Mouse (Mus musculus): ENCODE measurements at regions not wholly inside any gene's neighbourhood (a gene's known extent, or its start where the extent isn't known, plus 50 kb on each side); places are given as distances from the start of the nearest gene placed in this dataset.

GRCm38 (mm10) chr10:16866914-16867313 is 856.1 kb upstream of the Cited2 start:
- no peak for ATAC-seq (ENCODE audit: insufficient read depth, low FRiP score, low TSS enrichment)

GRCm38 (mm10) chr10:16874131-16874530 is 848.9 kb upstream of the Cited2 start:
- DNase-seq (ENCODE audit: low spot score), result no peak
- Histone ChIP-seq H3K4me3 (ENCODE audit: low read depth, low read length) (no peak overlapping the region), H3K4me1 (ENCODE audit: control insufficient read depth, insufficient read depth, low read length) (no peaks in the 10 kb centered on the region), H3K27me3 (ENCODE audit: control insufficient read depth, insufficient read depth, low read length) (no peaks in the 10 kb centered on the region), H3K36me3 (ENCODE audit: control insufficient read depth, insufficient read depth, low read length) (no peaks in the 10 kb centered on the region), H3K9ac (ENCODE audit: low read length) (no peak overlapping the region), H3K27ac (ENCODE audit: low read depth, low read length) (no peak overlapping the region), H3K9me3 (ENCODE audit: control insufficient read depth, low read length) (no peaks in the 10 kb centered on the region), H3K4me2 (ENCODE audit: low read depth) (no peak overlapping the region)
- 79% methylated on average over 3 of the region's 3 CpGs for WGBS
- no peak for ATAC-seq (ENCODE audit: insufficient read depth, low FRiP score, low TSS enrichment)

More at GRCm38 (mm10) chr10:16866914-16867313, 856.1 kb upstream of the Cited2 start:
- no peak overlapping the region for H3K4me3 ChIP-seq (ENCODE audit: low read depth, low read length)
- H3K36me3 ChIP-seq (ENCODE audit: control insufficient read depth, insufficient read depth, low read length), result no peaks in the 10 kb centered on the region
- no peak for DNase-seq (ENCODE audit: low spot score)
- WGBS, result 82% methylated on average over 2 of the region's 2 CpGs
- H3K9ac ChIP-seq (ENCODE audit: low read length), result no peak overlapping the region
- H3K9me3 ChIP-seq (ENCODE audit: control insufficient read depth, low read length), result no peaks in the 10 kb centered on the region
- H3K4me2 ChIP-seq (ENCODE audit: low read depth), result no peak overlapping the region
- H3K27me3 ChIP-seq (ENCODE audit: control insufficient read depth, insufficient read depth, low read length), result no peaks in the 10 kb centered on the region
- H3K4me1 ChIP-seq (ENCODE audit: control insufficient read depth, insufficient read depth, low read length), result no peaks in the 10 kb centered on the region
- H3K27ac ChIP-seq (ENCODE audit: low read depth, low read length), result no peak overlapping the region

GRCm38 (mm10) chr10:16878197-16878596 is 844.8 kb upstream of the Cited2 start:
- no peaks in the 10 kb centered on the region for H3K4me1 ChIP-seq (ENCODE audit: control insufficient read depth, insufficient read depth, low read length)
- H3K4me2 ChIP-seq (ENCODE audit: low read depth), result no peak overlapping the region
- no peak for ATAC-seq (ENCODE audit: insufficient read depth, low FRiP score, low TSS enrichment)
- no peak for DNase-seq (ENCODE audit: low spot score)
- H3K9me3 ChIP-seq (ENCODE audit: control insufficient read depth, low read length), result no peaks in the 10 kb centered on the region
- no peaks in the 10 kb centered on the region for H3K27me3 ChIP-seq (ENCODE audit: control insufficient read depth, insufficient read depth, low read length)
- no peak overlapping the region for H3K9ac ChIP-seq (ENCODE audit: low read length)
- no peaks in the 10 kb centered on the region for H3K36me3 ChIP-seq (ENCODE audit: control insufficient read depth, insufficient read depth, low read length)
- no peak overlapping the region for H3K4me3 ChIP-seq (ENCODE audit: low read depth, low read length)
- H3K27ac ChIP-seq (ENCODE audit: low read depth, low read length), result no peak overlapping the region

GRCm38 (mm10) chr10:16893316-16893715 is 829.7 kb upstream of the Cited2 start:
- Histone ChIP-seq H3K27ac (ENCODE audit: low read depth, low read length) (no peak overlapping the region), H3K9ac (ENCODE audit: low read length) (no peak overlapping the region), H3K4me1 (ENCODE audit: control insufficient read depth, insufficient read depth, low read length) (no peaks in the 10 kb centered on the region), H3K4me3 (ENCODE audit: low read depth, low read length) (no peak overlapping the region), H3K9me3 (ENCODE audit: control insufficient read depth, low read length) (no peaks in the 10 kb centered on the region), H3K36me3 (ENCODE audit: control insufficient read depth, insufficient read depth, low read length) (no peaks in the 10 kb centered on the region), H3K4me2 (ENCODE audit: low read depth) (no peak overlapping the region), H3K27me3 (ENCODE audit: control insufficient read depth, insufficient read depth, low read length) (no peaks in the 10 kb centered on the region)
- ATAC-seq (ENCODE audit: insufficient read depth, low FRiP score, low TSS enrichment) (no peak), DNase-seq (ENCODE audit: low spot score) (no peak)

- H3K9me3 ChIP-seq (ENCODE audit: control insufficient read depth, low read length), result no peaks in the 10 kb centered on the region
- DNase-seq (ENCODE audit: low spot score) (no peak), ATAC-seq (ENCODE audit: insufficient read depth, low FRiP score, low TSS enrichment) (no peak)
- no peak overlapping the region for H3K27ac ChIP-seq (ENCODE audit: low read depth, low read length)
- H3K4me1 ChIP-seq (ENCODE audit: control insufficient read depth, insufficient read depth, low read length), result no peaks in the 10 kb centered on the region
- H3K9ac ChIP-seq (ENCODE audit: low read length), result no peak overlapping the region
- H3K4me2 ChIP-seq (ENCODE audit: low read depth), result no peak overlapping the region
- no peak overlapping the region for H3K4me3 ChIP-seq (ENCODE audit: low read depth, low read length)
- no peaks in the 10 kb centered on the region for H3K27me3 ChIP-seq (ENCODE audit: control insufficient read depth, insufficient read depth, low read length)
- H3K36me3 ChIP-seq (ENCODE audit: control insufficient read depth, insufficient read depth, low read length), result no peaks in the 10 kb centered on the region
Measured at GRCm38 (mm10) chr10:16895332-16895731, 827.7 kb upstream of the Cited2 start.

- no peaks in the 10 kb centered on the region for H3K27me3 ChIP-seq (ENCODE audit: control insufficient read depth, insufficient read depth, low read length)
- no peaks in the 10 kb centered on the region for H3K9me3 ChIP-seq (ENCODE audit: control insufficient read depth, low read length)
- no peaks in the 10 kb centered on the region for H3K36me3 ChIP-seq (ENCODE audit: control insufficient read depth, insufficient read depth, low read length)
- no peak for ATAC-seq (ENCODE audit: insufficient read depth, low FRiP score, low TSS enrichment)
- H3K4me2 ChIP-seq (ENCODE audit: low read depth), result no peak overlapping the region
- no peak overlapping the region for H3K9ac ChIP-seq (ENCODE audit: low read length)
- H3K4me3 ChIP-seq (ENCODE audit: low read depth, low read length), result no peak overlapping the region
- no peaks in the 10 kb centered on the region for H3K4me1 ChIP-seq (ENCODE audit: control insufficient read depth, insufficient read depth, low read length)
- 82% methylated on average over 2 of the region's 2 CpGs for WGBS
- no peak for DNase-seq (ENCODE audit: low spot score)
- H3K27ac ChIP-seq (ENCODE audit: low read depth, low read length), result no peak overlapping the region
Measured at GRCm38 (mm10) chr10:16922888-16923287, 800.1 kb upstream of the Cited2 start.

GRCm38 (mm10) chr10:16923851-16924250 is 799.2 kb upstream of the Cited2 start:
- Histone ChIP-seq H3K9me3 (ENCODE audit: control insufficient read depth, low read length) (no peaks in the 10 kb centered on the region), H3K36me3 (ENCODE audit: control insufficient read depth, insufficient read depth, low read length) (no peaks in the 10 kb centered on the region), H3K9ac (ENCODE audit: low read length) (no peak overlapping the region), H3K27ac (ENCODE audit: low read depth, low read length) (no peak overlapping the region), H3K4me1 (ENCODE audit: control insufficient read depth, insufficient read depth, low read length) (no peaks in the 10 kb centered on the region), H3K27me3 (ENCODE audit: control insufficient read depth, insufficient read depth, low read length) (no peaks in the 10 kb centered on the region), H3K4me2 (ENCODE audit: low read depth) (no peak overlapping the region), H3K4me3 (ENCODE audit: low read depth, low read length) (no peak overlapping the region)
- WGBS, result 86% methylated on average over 6 of the region's 6 CpGs
- no peak for ATAC-seq (ENCODE audit: insufficient read depth, low FRiP score, low TSS enrichment)
- no peak for DNase-seq (ENCODE audit: low spot score)

- no peak for ATAC-seq (ENCODE audit: insufficient read depth, low FRiP score, low TSS enrichment)
- Histone ChIP-seq H3K4me1 (ENCODE audit: control insufficient read depth, insufficient read depth, low read length) (no peaks in the 10 kb centered on the region), H3K27me3 (ENCODE audit: control insufficient read depth, insufficient read depth, low read length) (no peaks in the 10 kb centered on the region), H3K36me3 (ENCODE audit: control insufficient read depth, insufficient read depth, low read length) (no peaks in the 10 kb centered on the region), H3K9me3 (ENCODE audit: control insufficient read depth, low read length) (no peaks in the 10 kb centered on the region), H3K4me3 (ENCODE audit: low read depth, low read length) (no peak overlapping the region), H3K27ac (ENCODE audit: low read depth, low read length) (no peak overlapping the region), H3K9ac (ENCODE audit: low read length) (no peak overlapping the region), H3K4me2 (ENCODE audit: low read depth) (no peak overlapping the region)
- DNase-seq (ENCODE audit: low spot score), result no peak
- 88% methylated on average over 4 of the region's 4 CpGs for WGBS
Measured at GRCm38 (mm10) chr10:16937705-16938104, 785.3 kb upstream of the Cited2 start.

GRCm38 (mm10) chr10:16951636-16952035 is 771.4 kb upstream of the Cited2 start:
- Histone ChIP-seq H3K4me3 (ENCODE audit: low read depth, low read length) (no peak overlapping the region), H3K9me3 (ENCODE audit: control insufficient read depth, low read length) (no peaks in the 10 kb centered on the region), H3K27me3 (ENCODE audit: control insufficient read depth, insufficient read depth, low read length) (no peaks in the 10 kb centered on the region), H3K4me2 (ENCODE audit: low read depth) (no peak overlapping the region), H3K36me3 (ENCODE audit: control insufficient read depth, insufficient read depth, low read length) (no peaks in the 10 kb centered on the region), H3K4me1 (ENCODE audit: control insufficient read depth, insufficient read depth, low read length) (no peaks in the 10 kb centered on the region), H3K9ac (ENCODE audit: low read length) (no peak overlapping the region), H3K27ac (ENCODE audit: low read depth, low read length) (no peak overlapping the region)
- DNase-seq (ENCODE audit: low spot score), result no peak
- ATAC-seq (ENCODE audit: insufficient read depth, low FRiP score, low TSS enrichment), result no peak
- 74% methylated on average over 1 of the region's 1 CpGs for WGBS
